Mouse (Mus musculus) olfactory bulb, adult 2 months (tissue): ENCODE measurements at regions not wholly inside any gene's neighbourhood (a gene's known extent, or its start where the extent isn't known, plus 50 kb on each side); places are given as distances from the start of the nearest gene placed in this dataset.

Source experiments
- H3K27ac ChIP-seq: fragments of 200-500 bp; 2 replicates; pipeline ENCODE4 v1.5.1; 2012; ENCODE audit warnings: low read depth, low read length; ENCODE audit not compliant: insufficient read depth
- H3K4me1 ChIP-seq: fragments of 200-500 bp; 2 replicates; pipeline ENCODE4 v1.6.1; 2012; ENCODE audit warnings: low read length; ENCODE audit not compliant: control insufficient read depth, insufficient read depth
- H3K4me3 ChIP-seq: fragments of 200-500 bp; 2 replicates; pipeline ENCODE4 v1.5.1; 2012; ENCODE audit warnings: mild to moderate bottlenecking, low read depth, low read length, moderate library complexity; ENCODE audit not compliant: insufficient read depth
- CTCF ChIP-seq: fragments of 200-500 bp; IDR thresholded peaks from 2 replicates; pipeline ENCODE4 v1.5.1; 2012; ENCODE audit warnings: low read depth, mild to moderate bottlenecking, low read length, moderate library complexity; ENCODE audit not compliant: insufficient read depth
- POLR2A ChIP-seq: fragments of 200-500 bp; IDR thresholded peaks from 2 replicates; pipeline ENCODE4 v1.6.1; 2012; ENCODE audit warnings: mild to moderate bottlenecking, low read depth, low read length, moderate library complexity; ENCODE audit not compliant: insufficient read depth
- WGBS: fragments of 180-500 bp; shearing (Covaris S2); methylation state at CpG from one replicate; pipeline ENCODE4 v1.1.7; 2018; 5-methylcytosine and 5-hydroxymethylcytosine counted together

- Histone ChIP-seq H3K27ac (no peak overlapping the region), H3K4me1 (no peaks in the 10 kb centered on the region), H3K4me3 (no peak overlapping the region)
- 57% methylated on average over 11 of the region's 11 CpGs for WGBS
- no peak for TF ChIP-seq POLR2A
- no peak for TF ChIP-seq CTCF
These were observed 152.9 kb upstream of the Cmc1 start for GRCm38 (mm10) chr9:118302785-118303384.

GRCm38 (mm10) chr9:118318357-118319140 is 159.5 kb upstream of the Eomes start:
- Histone ChIP-seq H3K27ac (no peak overlapping the region), H3K4me1 (no peaks in the 10 kb centered on the region), H3K4me3 (no peak overlapping the region)
- 55% methylated on average over 18 of the region's 18 CpGs for WGBS
- no peak for TF ChIP-seq POLR2A
- no peak for TF ChIP-seq CTCF

DNA sequence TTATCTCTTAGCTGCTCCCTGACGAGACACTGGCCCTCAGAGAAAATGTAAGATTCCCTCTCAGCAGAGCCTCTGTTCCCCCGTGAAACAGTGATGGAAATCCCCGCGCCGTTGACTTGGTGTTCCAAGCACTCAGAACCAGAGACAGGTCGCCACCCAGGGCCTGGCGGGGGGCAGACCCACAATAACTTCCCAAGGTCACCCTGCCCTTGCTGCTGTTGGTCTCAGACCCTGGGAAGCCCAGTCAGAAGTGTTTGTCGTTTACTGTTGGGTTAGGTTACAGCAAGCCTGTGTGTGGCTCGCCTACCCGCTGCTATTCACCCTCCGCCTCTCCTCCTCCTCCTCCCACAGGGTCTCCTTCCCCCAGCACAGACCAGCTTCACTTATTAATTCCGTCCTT is 154.2 kb upstream of the Eomes start:
- no peak overlapping the region for H3K27ac ChIP-seq
- WGBS, result 58% methylated on average over 12 of the region's 12 CpGs
- H3K4me1 ChIP-seq, result no peaks in the 10 kb centered on the region
- TF ChIP-seq POLR2A (no peak), CTCF (no peak)
- H3K4me3 ChIP-seq, result no peak overlapping the region

DNA sequence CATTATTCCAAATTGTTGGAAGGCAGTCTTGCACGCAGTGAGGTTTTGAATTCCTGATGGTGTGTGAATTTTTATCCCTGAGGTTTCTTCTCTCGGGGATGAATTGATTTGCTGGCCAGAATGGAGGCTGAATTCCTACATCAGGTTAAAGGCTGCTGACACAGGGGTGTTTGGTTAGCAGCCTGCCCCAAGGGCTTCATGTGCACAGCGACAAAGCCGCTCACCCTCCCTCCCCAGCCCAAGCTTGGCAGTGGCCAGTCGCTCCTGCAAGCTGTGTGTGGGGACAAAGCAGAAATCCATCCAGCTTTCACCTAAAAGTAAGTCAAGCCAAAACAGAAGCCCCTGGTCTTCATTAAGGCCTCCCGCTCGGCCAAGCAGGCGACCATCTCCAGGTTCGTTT is 151.4 kb upstream of the Eomes start:
- 64% methylated on average over 9 of the region's 9 CpGs for WGBS
- TF ChIP-seq CTCF (no peak), POLR2A (no peak)
- H3K4me3 ChIP-seq, result no peak overlapping the region
- H3K27ac ChIP-seq, result no peak overlapping the region
- H3K4me1 ChIP-seq, result no peaks in the 10 kb centered on the region

DNA sequence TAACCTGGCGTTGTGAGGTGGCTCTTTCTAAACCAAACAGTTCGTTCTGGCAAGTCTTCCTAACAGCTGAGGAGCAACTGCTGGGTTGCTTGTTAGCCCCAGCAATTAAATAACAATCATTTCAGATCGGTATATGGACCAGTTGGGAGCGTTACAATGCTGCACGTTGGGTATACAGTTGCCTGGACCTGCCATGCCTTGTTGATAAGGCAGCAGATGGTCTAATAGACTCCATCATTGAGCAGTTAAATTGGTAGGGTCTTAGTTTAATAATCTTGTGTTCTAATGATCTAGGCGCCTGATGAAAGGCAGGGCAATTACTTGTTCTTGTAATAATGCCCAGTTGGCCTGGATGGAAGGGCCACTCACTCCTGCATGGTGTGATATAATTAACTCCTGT is 150.1 kb upstream of the Eomes start:
- 64% methylated on average over 6 of the region's 6 CpGs for WGBS
- no peaks in the 10 kb centered on the region for H3K4me1 ChIP-seq
- no peak for TF ChIP-seq POLR2A
- TF ChIP-seq CTCF, result no peak
- no peak overlapping the region for H3K4me3 ChIP-seq
- no peak overlapping the region for H3K27ac ChIP-seq

GRCm38 (mm10) chr9:118341401-118341800 is 136.6 kb upstream of the Eomes start:
- Histone ChIP-seq H3K4me3 (peak overlapping the region; percentile 22; the same call in 1 of the 2 replicates), H3K27ac (no peak overlapping the region), H3K4me1 (no peaks in the 10 kb centered on the region)
- TF ChIP-seq CTCF (no peak), POLR2A (no peak)
- WGBS, result 51% methylated on average over 12 of the region's 12 CpGs

- Histone ChIP-seq H3K27ac (no peak overlapping the region), H3K4me1 (no peaks in the 10 kb centered on the region), H3K4me3 (no peak overlapping the region)
- TF ChIP-seq CTCF, result no peak
- TF ChIP-seq POLR2A, result no peak
- 87% methylated on average over 10 of the region's 10 CpGs for WGBS
These were observed 123.1 kb upstream of the Eomes start for GRCm38 (mm10) chr9:118354911-118355310.

DNA sequence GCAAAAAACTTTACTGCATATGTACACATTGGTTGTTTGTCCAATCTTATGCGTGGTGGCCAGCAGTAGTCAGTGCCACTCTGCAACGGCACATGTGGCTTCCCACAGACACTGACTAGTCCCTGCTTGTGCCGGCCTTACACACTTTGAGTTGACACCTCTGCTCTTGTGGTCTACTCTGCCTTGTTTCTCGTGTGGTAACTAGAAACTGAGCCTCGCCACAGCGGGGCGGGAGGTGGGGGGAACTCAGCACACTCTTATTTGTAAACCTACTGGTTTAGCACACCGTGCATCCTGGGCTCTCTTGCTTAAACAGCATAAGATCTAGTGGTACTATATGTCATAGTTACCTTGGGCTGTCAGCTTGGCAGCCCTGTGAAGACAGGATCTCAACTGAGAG is 120.6 kb upstream of the Eomes start:
- TF ChIP-seq POLR2A (no peak), CTCF (no peak)
- 97% methylated on average over 8 of the region's 8 CpGs for WGBS
- H3K4me1 ChIP-seq, result no peaks in the 10 kb centered on the region
- no peak overlapping the region for H3K4me3 ChIP-seq
- H3K27ac ChIP-seq, result no peak overlapping the region

- H3K4me3 ChIP-seq, result no peak overlapping the region
- no peak for TF ChIP-seq CTCF
- TF ChIP-seq POLR2A, result no peak
- H3K4me1 ChIP-seq, result no peaks in the 10 kb centered on the region
- no peak overlapping the region for H3K27ac ChIP-seq
- WGBS, result 93% methylated on average over 2 of the region's 2 CpGs
These were observed 114.1 kb upstream of the Eomes start for GRCm38 (mm10) chr9:118363929-118364328.
